Mouse (Mus musculus): ENCODE data around the gene Supt16. TPM values are rescaled to one million over a fixed set of nuclear protein-coding genes. Genes with fewer than 3 reads are reported as not detected.
A peak's percentile ranks its signal among the peaks of the same experiment; 100 is the strongest.

The Supt16 gene
- polyA plus RNA-seq, 1 experiment from 2014 or later: 55.8 TPM

GRCm38 (mm10) chr14:52124636-52125035, 72.6 kb downstream of the Supt16 start:
- Histone ChIP-seq H3K4me1 (replicated peaks; ENCODE audit: control insufficient read depth, insufficient read depth, low read length) (peaks cover 2% of the 10 kb centered on the region; the same call in 1 of the 2 replicates), H3K27ac (ENCODE audit: low read length) (no peak overlapping the region)

DNA sequence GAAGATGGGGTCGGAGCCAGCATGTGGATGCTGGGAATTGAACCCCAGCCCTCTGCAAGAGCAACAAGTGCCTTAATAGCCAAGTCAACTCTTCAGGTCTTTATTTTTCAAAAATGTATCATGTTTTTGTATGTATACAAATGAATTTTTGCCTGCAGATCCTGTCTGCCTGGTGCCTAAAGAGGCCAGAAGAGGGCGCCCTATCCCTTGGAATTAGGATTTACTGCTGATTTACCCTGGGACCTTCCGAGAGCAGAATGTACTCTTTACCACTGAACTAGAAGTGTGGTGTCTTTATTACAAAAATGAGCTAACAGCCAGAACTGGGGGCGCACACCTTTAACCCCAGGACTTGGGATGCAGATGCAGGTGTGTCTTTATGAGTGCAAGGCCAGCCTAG, 73.3 kb downstream of the Supt16 start:
- Histone ChIP-seq H3K9me3 (ENCODE audit: control insufficient read depth, low read length) (no peaks in the 10 kb centered on the region), H3K27me3 (replicated peaks; ENCODE audit: control insufficient read depth, insufficient read depth, low read length) (no peaks in the 10 kb centered on the region), H3K9ac (replicated peaks; ENCODE audit: low read depth, low read length) (no peak overlapping the region), H3K36me3 (ENCODE audit: control insufficient read depth, insufficient read depth) (no peaks in the 10 kb centered on the region), H3K27ac (ENCODE audit: low read length) (no peak overlapping the region), H3K4me3 (replicated peaks; ENCODE audit: low read length) (no peak overlapping the region), H3K4me1 (replicated peaks; ENCODE audit: control insufficient read depth, insufficient read depth, low read length) (peaks cover 3% of the 10 kb centered on the region), H3K4me2 (ENCODE audit: low read length) (no peak overlapping the region)
- WGBS: 21% methylated on average over 4 of the region's 4 CpGs
- ATAC-seq: no peak

More at GRCm38 (mm10) chr14:52124636-52125035, 72.6 kb downstream of the Supt16 start:
- no peaks in the 10 kb centered on the region for H3K27me3 ChIP-seq (replicated peaks; ENCODE audit: control insufficient read depth, insufficient read depth, low read length)
- H3K36me3 ChIP-seq (ENCODE audit: control insufficient read depth, insufficient read depth): no peaks in the 10 kb centered on the region
- no peaks in the 10 kb centered on the region for H3K9me3 ChIP-seq (ENCODE audit: control insufficient read depth, low read length)
- H3K4me2 ChIP-seq (ENCODE audit: low read length): no peak overlapping the region
- no peak for ATAC-seq
- H3K4me3 ChIP-seq (replicated peaks; ENCODE audit: low read length): no peak overlapping the region
- no peak overlapping the region for H3K9ac ChIP-seq (replicated peaks; ENCODE audit: low read depth, low read length)
- 96% methylated on average over 3 of the region's 3 CpGs for WGBS

DNA sequence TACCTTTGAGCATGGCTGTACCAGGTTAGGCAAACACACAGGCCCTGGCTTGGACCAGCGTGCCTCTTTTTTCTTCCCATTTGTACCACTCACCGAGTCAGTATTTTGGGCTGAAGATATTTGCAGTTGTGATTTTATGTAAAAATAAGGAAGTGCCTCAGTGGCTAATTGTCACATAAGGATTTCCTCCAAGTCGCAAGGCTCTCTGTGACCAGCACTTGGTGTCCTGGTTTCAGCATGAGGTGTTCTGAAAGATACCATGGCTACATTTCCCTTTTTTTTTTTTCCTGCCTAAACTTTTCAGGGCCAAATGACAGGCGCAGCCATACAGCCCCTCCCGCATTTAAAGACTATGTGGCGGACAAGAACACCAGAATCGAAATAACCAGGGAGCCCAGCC, 77.0 kb downstream of the Supt16 start:
- WGBS: 69% methylated on average over 7 of the region's 7 CpGs
- Histone ChIP-seq H3K9ac (replicated peaks; ENCODE audit: low read depth, low read length) (no peak overlapping the region), H3K4me1 (replicated peaks; ENCODE audit: control insufficient read depth, insufficient read depth, low read length) (peaks cover 8% of the 10 kb centered on the region), H3K27me3 (replicated peaks; ENCODE audit: control insufficient read depth, insufficient read depth, low read length) (no peaks in the 10 kb centered on the region), H3K27ac (ENCODE audit: low read length) (no peak overlapping the region), H3K36me3 (ENCODE audit: control insufficient read depth, insufficient read depth) (no peaks in the 10 kb centered on the region), H3K4me2 (ENCODE audit: low read length) (peak overlapping the region; percentile 56), H3K4me3 (replicated peaks; ENCODE audit: low read length) (no peak overlapping the region), H3K9me3 (ENCODE audit: control insufficient read depth, low read length) (no peaks in the 10 kb centered on the region)
- ATAC-seq: no peak

DNA sequence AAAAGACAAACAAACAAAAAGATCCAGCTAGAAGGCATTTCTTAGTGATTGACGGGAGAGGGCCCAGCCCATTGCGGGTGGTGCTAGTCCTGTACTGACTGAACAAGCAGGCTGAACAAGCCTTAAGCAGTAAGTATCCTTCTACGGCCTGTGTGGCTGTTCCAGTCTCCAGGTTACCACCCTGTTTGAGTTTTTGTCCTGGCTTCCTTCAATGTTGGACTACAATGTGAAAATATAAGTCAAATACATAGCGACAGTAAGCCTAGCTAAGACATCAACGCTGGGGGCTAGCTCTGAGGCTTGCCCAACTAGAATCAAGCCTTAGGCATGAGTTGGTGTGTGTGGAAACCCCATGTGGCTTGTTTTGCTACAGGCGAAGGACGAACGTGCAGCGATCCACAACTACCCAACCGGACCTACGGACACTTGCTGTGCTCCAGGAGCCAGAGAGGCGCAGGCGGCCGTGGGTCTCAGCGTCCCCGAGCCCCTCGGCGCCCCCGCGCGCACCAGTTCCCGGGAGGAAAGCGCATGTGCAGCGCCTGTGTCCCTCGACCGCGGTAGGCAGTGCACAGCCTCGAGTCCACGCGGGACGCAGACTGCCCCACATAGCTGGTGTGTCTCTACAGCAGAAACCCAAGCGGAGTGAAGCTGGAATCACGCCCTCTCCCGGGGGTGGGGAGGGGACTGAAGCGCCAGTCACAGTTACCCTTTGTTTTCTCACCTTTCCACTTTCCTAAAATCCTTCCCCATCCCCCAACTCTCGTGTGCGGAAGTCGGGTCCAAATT, 78.2 kb downstream of the Supt16 start:
- Histone ChIP-seq H3K9me3 (ENCODE audit: control insufficient read depth, low read length) (no peaks in the 10 kb centered on the region), H3K4me2 (ENCODE audit: low read length) (peak overlapping the region; percentile 56), H3K4me3 (replicated peaks; ENCODE audit: low read length) (peak overlapping the region; percentile 54), H3K27me3 (replicated peaks; ENCODE audit: control insufficient read depth, insufficient read depth, low read length) (no peaks in the 10 kb centered on the region), H3K4me1 (replicated peaks; ENCODE audit: control insufficient read depth, insufficient read depth, low read length) (peaks cover 8% of the 10 kb centered on the region), H3K9ac (replicated peaks; ENCODE audit: low read depth, low read length) (peak overlapping the region; percentile 66), H3K36me3 (ENCODE audit: control insufficient read depth, insufficient read depth) (no peaks in the 10 kb centered on the region), H3K27ac (ENCODE audit: low read length) (peak overlapping the region; percentile 68)
- peak; percentile 89 for ATAC-seq
- WGBS: 1% methylated on average over 38 of the region's 38 CpGs

DNA sequence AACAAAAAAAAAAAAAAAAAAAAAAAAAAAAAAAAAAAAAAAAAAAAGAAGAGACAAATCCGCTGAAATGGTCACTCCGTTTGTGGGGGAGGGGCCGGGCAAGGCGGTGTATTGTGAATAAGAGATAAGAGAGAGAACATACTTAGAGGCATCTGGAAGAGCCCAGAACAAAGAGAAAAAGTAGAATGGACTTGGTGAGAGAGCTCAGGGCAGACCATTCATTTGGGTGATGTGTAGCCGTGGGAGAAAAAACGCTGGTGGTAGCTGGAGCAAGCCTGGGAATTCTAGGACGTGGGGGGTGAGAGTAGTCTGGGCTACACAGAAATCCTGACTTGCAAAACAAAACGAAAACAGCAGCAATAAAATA, 78.8 kb downstream of the Supt16 start:
- Histone ChIP-seq H3K4me3 (replicated peaks; ENCODE audit: low read length) (peak overlapping the region; percentile 54), H3K4me1 (replicated peaks; ENCODE audit: control insufficient read depth, insufficient read depth, low read length) (peaks cover 8% of the 10 kb centered on the region), H3K9me3 (ENCODE audit: control insufficient read depth, low read length) (no peaks in the 10 kb centered on the region), H3K36me3 (ENCODE audit: control insufficient read depth, insufficient read depth) (no peaks in the 10 kb centered on the region), H3K4me2 (ENCODE audit: low read length) (peak overlapping the region; percentile 56), H3K27me3 (replicated peaks; ENCODE audit: control insufficient read depth, insufficient read depth, low read length) (no peaks in the 10 kb centered on the region), H3K27ac (ENCODE audit: low read length) (peak overlapping the region; percentile 68), H3K9ac (replicated peaks; ENCODE audit: low read depth, low read length) (peak overlapping the region; percentile 66)
- peak; percentile 27; the same call in 1 of the 2 replicates for ATAC-seq
- WGBS: 15% methylated on average over 8 of the region's 8 CpGs

- Histone ChIP-seq H3K9me3 (ENCODE audit: control insufficient read depth, low read length) (no peaks in the 10 kb centered on the region), H3K36me3 (ENCODE audit: control insufficient read depth, insufficient read depth) (no peaks in the 10 kb centered on the region), H3K9ac (replicated peaks; ENCODE audit: low read depth, low read length) (no peak overlapping the region), H3K4me3 (replicated peaks; ENCODE audit: low read length) (no peak overlapping the region), H3K4me1 (replicated peaks; ENCODE audit: control insufficient read depth, insufficient read depth, low read length) (peaks cover 8% of the 10 kb centered on the region), H3K27me3 (replicated peaks; ENCODE audit: control insufficient read depth, insufficient read depth, low read length) (no peaks in the 10 kb centered on the region), H3K27ac (ENCODE audit: low read length) (no peak overlapping the region), H3K4me2 (ENCODE audit: low read length) (no peak overlapping the region)
- 95% methylated on average over 5 of the region's 5 CpGs for WGBS
- no peak for ATAC-seq
These were observed 80.0 kb downstream of the Supt16 start for GRCm38 (mm10) chr14:52117241-52117640.

DNA sequence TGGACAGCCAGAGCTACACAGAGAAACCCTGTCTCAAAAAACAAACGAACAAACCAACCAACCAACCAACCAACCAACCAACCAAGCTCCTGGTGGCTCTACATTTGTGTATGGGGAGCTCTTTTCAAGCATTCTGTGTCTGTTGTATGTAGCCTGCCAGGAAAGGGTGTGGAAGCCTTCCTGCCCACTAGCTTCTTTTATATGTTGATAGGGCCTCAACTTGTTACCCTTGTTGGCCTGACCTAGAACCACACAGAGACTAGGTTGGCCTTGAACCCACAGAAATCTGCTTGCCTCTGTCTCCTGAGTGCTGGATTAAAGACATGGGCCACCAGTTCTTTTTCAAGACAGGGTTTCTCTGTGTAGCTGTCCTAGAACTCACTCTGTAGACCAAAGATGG, 83.1 kb downstream of the Supt16 start:
- Histone ChIP-seq H3K27me3 (replicated peaks; ENCODE audit: control insufficient read depth, insufficient read depth, low read length) (no peaks in the 10 kb centered on the region), H3K9me3 (ENCODE audit: control insufficient read depth, low read length) (no peaks in the 10 kb centered on the region), H3K9ac (replicated peaks; ENCODE audit: low read depth, low read length) (no peak overlapping the region), H3K27ac (ENCODE audit: low read length) (no peak overlapping the region), H3K36me3 (ENCODE audit: control insufficient read depth, insufficient read depth) (no peaks in the 10 kb centered on the region), H3K4me3 (replicated peaks; ENCODE audit: low read length) (no peak overlapping the region), H3K4me1 (replicated peaks; ENCODE audit: control insufficient read depth, insufficient read depth, low read length) (peaks cover 6% of the 10 kb centered on the region), H3K4me2 (ENCODE audit: low read length) (no peak overlapping the region)
- no peak for ATAC-seq
- 56% methylated on average over 1 of the region's 1 CpGs for WGBS

Other genes with a start within 250 kb of the Supt16 start
- gene Arhgef40, start 212.7 kb downstream of the Supt16 start, polyA plus RNA-seq (2015; fragmentation: Nextera tagmentation; extraction: Ambion mirVana): 58.5 and 70.4 TPM in 2 replicates
- gene Tmem253, start 181.8 kb downstream of the Supt16 start, polyA plus RNA-seq (2015; fragmentation: Nextera tagmentation; extraction: Ambion mirVana): 0.67 and 0.81 TPM in 2 replicates
- gene Zfp219, start 176.7 kb downstream of the Supt16 start, polyA plus RNA-seq (2015; fragmentation: Nextera tagmentation; extraction: Ambion mirVana): 28.6 and 32.2 TPM in 2 replicates
- gene Olfr221, start 155.0 kb downstream of the Supt16 start, polyA plus RNA-seq (2015; fragmentation: Nextera tagmentation; extraction: Ambion mirVana): not detected in 2 replicates
- 655 and 693 TPM in 2 replicates for gene Hnrnpc, start 93.4 kb downstream of the Supt16 start, polyA plus RNA-seq (2015; fragmentation: Nextera tagmentation; extraction: Ambion mirVana)
- 48.2 and 54.5 TPM in 2 replicates for gene Rpgrip1, start 86.7 kb downstream of the Supt16 start, polyA plus RNA-seq (2015; fragmentation: Nextera tagmentation; extraction: Ambion mirVana)
- 37.4 and 42.4 TPM in 2 replicates for gene Chd8, start 60.4 kb upstream of the Supt16 start, polyA plus RNA-seq (2015; fragmentation: Nextera tagmentation; extraction: Ambion mirVana)
- gene Tox4, start 81.7 kb upstream of the Supt16 start, polyA plus RNA-seq (2015; fragmentation: Nextera tagmentation; extraction: Ambion mirVana): 52.1 and 60.2 TPM in 2 replicates
- 54.9 and 56.8 TPM in 2 replicates for gene Rab2b, start 82.1 kb upstream of the Supt16 start, polyA plus RNA-seq (2015; fragmentation: Nextera tagmentation; extraction: Ambion mirVana)
- 53.3 and 55.7 TPM in 2 replicates for gene Mettl3, start 107.7 kb upstream of the Supt16 start, polyA plus RNA-seq (2015; fragmentation: Nextera tagmentation; extraction: Ambion mirVana)
- 31.0 and 34.7 TPM in 2 replicates for gene Sall2, start 131.3 kb upstream of the Supt16 start, polyA plus RNA-seq (2015; fragmentation: Nextera tagmentation; extraction: Ambion mirVana)
- not detected in 2 replicates for gene Olfr1513, start 159.0 kb upstream of the Supt16 start, polyA plus RNA-seq (2015; fragmentation: Nextera tagmentation; extraction: Ambion mirVana)
- gene Olfr1512, start 181.8 kb upstream of the Supt16 start, polyA plus RNA-seq (2015; fragmentation: Nextera tagmentation; extraction: Ambion mirVana): not detected in 2 replicates
- gene Olfr1511, start 200.0 kb upstream of the Supt16 start, polyA plus RNA-seq (2015; fragmentation: Nextera tagmentation; extraction: Ambion mirVana): not detected in 2 replicates
- gene Olfr1510, start 217.0 kb upstream of the Supt16 start, polyA plus RNA-seq (2015; fragmentation: Nextera tagmentation; extraction: Ambion mirVana): not detected in 2 replicates
- gene Olfr1509, start 245.6 kb upstream of the Supt16 start, polyA plus RNA-seq (2015; fragmentation: Nextera tagmentation; extraction: Ambion mirVana): not detected in 2 replicates

Measured in forebrain, embryonic 16.5 days (tissue).